Mouse (Mus musculus): ENCODE data around the gene Muc1. TPM values are rescaled to one million over a fixed set of nuclear protein-coding genes. Genes with fewer than 3 reads are reported as not detected.

Gene Muc1
- polyA plus RNA-seq, 1 experiment from 2014 or later: 0.40 TPM

GRCm38 (mm10) chr3:89250435-89251040, 21.7 kb downstream of the Muc1 start:
- Histone ChIP-seq H3K9me3 (ENCODE audit: low read length) (no peaks in the 10 kb centered on the region), H3K4me3 (ENCODE audit: low read depth, low read length) (no peak overlapping the region), H3K9ac (replicated peaks) (no peak overlapping the region), H3K27ac (ENCODE audit: low read depth) (peak overlapping the region; percentile 49), H3K27me3 (ENCODE audit: insufficient read depth, low read length) (no peaks in the 10 kb centered on the region), H3K4me1 (ENCODE audit: insufficient read depth) (peaks cover 33% of the 10 kb centered on the region), H3K4me2 (ENCODE audit: low read depth, low read length) (peak overlapping the region; percentile 65), H3K36me3 (replicated peaks; ENCODE audit: insufficient read depth, low read length) (peaks cover 5% of the 10 kb centered on the region; the same call in 1 of the 2 replicates)
- DNase-seq (peak; percentile 70), ATAC-seq (peak; percentile 41)
- TF ChIP-seq EP300 (IDR thresholded peaks at IDR 0.05; ENCODE audit: low read depth): no peak
- peak; percentile 82 for TF ChIP-seq CTCF (IDR thresholded peaks at IDR 0.05; ENCODE audit: low read depth)
- 18% methylated on average over 7 of the region's 7 CpGs for WGBS (ENCODE audit: insufficient replicate concordance)

- Histone ChIP-seq H3K9me3 (ENCODE audit: low read length) (no peaks in the 10 kb centered on the region), H3K27me3 (ENCODE audit: insufficient read depth, low read length) (no peaks in the 10 kb centered on the region), H3K9ac (replicated peaks) (peak overlapping the region; percentile 44), H3K4me3 (ENCODE audit: low read depth, low read length) (peak overlapping the region; percentile 32), H3K36me3 (replicated peaks; ENCODE audit: insufficient read depth, low read length) (peaks cover 5% of the 10 kb centered on the region; the same call in 1 of the 2 replicates), H3K4me2 (ENCODE audit: low read depth, low read length) (peak overlapping the region; percentile 65), H3K27ac (ENCODE audit: low read depth) (peak overlapping the region; percentile 55), H3K4me1 (ENCODE audit: insufficient read depth) (peaks cover 29% of the 10 kb centered on the region)
- peak; percentile 73 for DNase-seq
- WGBS (ENCODE audit: insufficient replicate concordance): 2% methylated on average over 17 of the region's 17 CpGs
- peak; percentile 66 for ATAC-seq
- 0 out of 2 replicates have a peak, but pooled peaks have one; percentile 13 for TF ChIP-seq CTCF (IDR thresholded peaks at IDR 0.05; ENCODE audit: low read depth)
- no peak for TF ChIP-seq EP300 (IDR thresholded peaks at IDR 0.05; ENCODE audit: low read depth)
These were observed 22.6 kb downstream of the Muc1 start for GRCm38 (mm10) chr3:89251365-89251895.

- DNase-seq (no peak), ATAC-seq (no peak)
- Histone ChIP-seq H3K27ac (ENCODE audit: low read depth) (no peak overlapping the region), H3K36me3 (replicated peaks; ENCODE audit: insufficient read depth, low read length) (no peaks in the 10 kb centered on the region), H3K27me3 (ENCODE audit: insufficient read depth, low read length) (no peaks in the 10 kb centered on the region), H3K4me3 (ENCODE audit: low read depth, low read length) (no peak overlapping the region), H3K4me1 (ENCODE audit: insufficient read depth) (peaks cover 15% of the 10 kb centered on the region), H3K4me2 (ENCODE audit: low read depth, low read length) (no peak overlapping the region), H3K9ac (replicated peaks) (no peak overlapping the region), H3K9me3 (ENCODE audit: low read length) (no peaks in the 10 kb centered on the region)
- TF ChIP-seq EP300 (IDR thresholded peaks at IDR 0.05; ENCODE audit: low read depth) (no peak), CTCF (IDR thresholded peaks at IDR 0.05; ENCODE audit: low read depth) (no peak)
- 73% methylated on average over 5 of the region's 5 CpGs for WGBS (ENCODE audit: insufficient replicate concordance)
These were observed 26.1 kb downstream of the Muc1 start for GRCm38 (mm10) chr3:89254994-89255393.

- H3K27me3 ChIP-seq (ENCODE audit: insufficient read depth, low read length): no peaks in the 10 kb centered on the region
- no peak overlapping the region for H3K4me2 ChIP-seq (ENCODE audit: low read depth, low read length)
- ATAC-seq (0 out of 2 replicates have a peak, but pooled peaks have one; percentile 22), DNase-seq (no peak)
- H3K36me3 ChIP-seq (replicated peaks; ENCODE audit: insufficient read depth, low read length): no peaks in the 10 kb centered on the region
- H3K9ac ChIP-seq (replicated peaks): no peak overlapping the region
- H3K4me1 ChIP-seq (ENCODE audit: insufficient read depth): peaks cover 8% of the 10 kb centered on the region
- no peak overlapping the region for H3K27ac ChIP-seq (ENCODE audit: low read depth)
- H3K9me3 ChIP-seq (ENCODE audit: low read length): no peaks in the 10 kb centered on the region
- 64% methylated on average over 5 of the region's 5 CpGs for whole genome bisulfite sequencing (ENCODE audit: insufficient replicate concordance)
- H3K4me3 ChIP-seq (ENCODE audit: low read depth, low read length): no peak overlapping the region
- TF ChIP-seq CTCF (IDR thresholded peaks at IDR 0.05; ENCODE audit: low read depth) (no peak), EP300 (IDR thresholded peaks at IDR 0.05; ENCODE audit: low read depth) (no peak)
These were observed 27.3 kb downstream of the Muc1 start for GRCm38 (mm10) chr3:89256177-89256576.

GRCm38 (mm10) chr3:89259076-89259475, 30.2 kb downstream of the Muc1 start, which contains the start of gene Dpm3:
Gene Dpm3 (plus strand): TSS chr3:89259358.
- TF ChIP-seq EP300 (IDR thresholded peaks at IDR 0.05; ENCODE audit: low read depth): no peak
- no peak for TF ChIP-seq CTCF (IDR thresholded peaks at IDR 0.05; ENCODE audit: low read depth)
- Histone ChIP-seq H3K27me3 (ENCODE audit: insufficient read depth, low read length) (no peaks in the 10 kb centered on the region), H3K4me1 (ENCODE audit: insufficient read depth) (no peaks in the 10 kb centered on the region), H3K9ac (replicated peaks) (no peak within 1 kb of the TSS), H3K27ac (ENCODE audit: low read depth) (no peak within 1 kb of the TSS), H3K9me3 (ENCODE audit: low read length) (no peaks in the 10 kb centered on the region), H3K4me3 (ENCODE audit: low read depth, low read length) (no peak within 1 kb of the TSS), H3K36me3 (replicated peaks; ENCODE audit: insufficient read depth, low read length) (no peaks in the 10 kb centered on the region), H3K4me2 (ENCODE audit: low read depth, low read length) (no peak within 1 kb of the TSS)
- 52% methylated on average over 7 of the region's 7 CpGs for WGBS (ENCODE audit: insufficient replicate concordance)
- no peak for ATAC-seq
- DNase-seq: no peak

GRCm38 (mm10) chr3:89260211-89260610, 31.4 kb downstream of the Muc1 start:
- TF ChIP-seq EP300 (IDR thresholded peaks at IDR 0.05; ENCODE audit: low read depth) (no peak), CTCF (IDR thresholded peaks at IDR 0.05; ENCODE audit: low read depth) (no peak)

More at GRCm38 (mm10) chr3:89260211-89260610, 31.4 kb downstream of the Muc1 start:
- H3K4me3 ChIP-seq (ENCODE audit: low read depth, low read length): no peak overlapping the region
- no peaks in the 10 kb centered on the region for H3K27me3 ChIP-seq (ENCODE audit: insufficient read depth, low read length)
- ATAC-seq (no peak), DNase-seq (no peak)
- WGBS (ENCODE audit: insufficient replicate concordance): 78% methylated on average over 3 of the region's 3 CpGs
- H3K4me1 ChIP-seq (ENCODE audit: insufficient read depth): no peaks in the 10 kb centered on the region
- no peaks in the 10 kb centered on the region for H3K36me3 ChIP-seq (replicated peaks; ENCODE audit: insufficient read depth, low read length)
- H3K9me3 ChIP-seq (ENCODE audit: low read length): no peaks in the 10 kb centered on the region
- no peak overlapping the region for H3K9ac ChIP-seq (replicated peaks)
- no peak overlapping the region for H3K27ac ChIP-seq (ENCODE audit: low read depth)
- H3K4me2 ChIP-seq (ENCODE audit: low read depth, low read length): no peak overlapping the region

All from liver, postnatal 0 days (tissue).